Mouse (Mus musculus) c-Kit-positive CD71-positive TER-119-positive erythroid progenitor cells, embryonic 14.5 days (primary cell): ENCODE data around the gene Kcnj16.

Experiments
- DNase-seq: peaks from one replicate; pipeline ENCODE4 v3.0.0-alpha.2; 2013; ENCODE audit warnings: low spot score

The Kcnj16 gene

GRCm38 (mm10) chr11:110967762-110968135 is at the start of gene Kcnj16:
Gene Kcnj16, plus strand, starts transcription at chr11:110968033.
- no peak for DNase-seq

- DNase-seq: no peak
Observed at GRCm38 (mm10) chr11:110918808-110919465, 48.9 kb upstream of the Kcnj16 start.

- no peak for DNase-seq
Observed at GRCm38 (mm10) chr11:110935699-110936098, 32.1 kb upstream of the Kcnj16 start.

GRCm38 (mm10) chr11:110942280-110942679 is 25.6 kb upstream of the Kcnj16 start:
- no peak for DNase-seq

DNA sequence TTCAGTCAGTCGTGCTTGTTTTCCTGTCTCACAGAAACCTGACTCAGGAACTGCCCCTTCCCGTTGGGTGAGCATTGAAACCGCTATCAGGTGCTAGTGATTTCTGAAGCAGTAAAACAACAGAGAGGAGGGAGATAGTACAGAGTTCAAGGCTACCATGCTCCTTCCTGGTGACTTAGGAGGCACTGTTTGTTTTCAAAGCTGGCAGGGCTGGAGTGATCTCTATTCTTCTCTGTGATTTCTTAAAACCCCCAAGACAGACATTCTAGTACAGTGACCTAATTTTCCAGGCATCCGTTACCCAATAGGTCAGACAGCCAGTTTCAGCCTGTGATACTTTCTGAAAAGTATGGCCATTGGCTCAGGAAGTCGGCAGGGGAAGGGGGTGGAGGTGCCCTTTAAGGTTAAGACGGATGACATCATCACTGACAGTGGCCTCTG is 25.1 kb upstream of the Kcnj16 start:
- DNase-seq: no peak

DNA sequence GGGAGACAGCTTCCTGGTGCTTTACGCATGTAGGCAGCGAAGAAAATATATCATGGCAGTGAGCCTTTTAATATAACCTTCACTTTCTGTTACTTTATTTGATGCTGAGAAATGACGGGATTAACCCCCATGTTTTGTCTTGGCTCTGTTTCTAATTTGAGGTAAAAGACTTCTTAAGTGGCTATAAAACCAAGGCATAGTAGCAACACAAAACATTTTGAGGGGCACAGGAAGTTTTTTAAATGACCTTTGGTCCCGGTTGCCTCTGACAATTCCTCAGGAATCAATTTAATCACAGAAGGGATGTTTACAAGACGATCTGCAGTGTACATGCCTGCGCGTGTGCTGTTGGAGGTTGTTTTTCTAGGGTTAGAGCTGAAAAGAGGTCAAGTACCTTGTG is 11.2 kb upstream of the Kcnj16 start:
- no peak for DNase-seq

- no peak for DNase-seq
Observed at GRCm38 (mm10) chr11:110961592-110962021, 6.2 kb upstream of the Kcnj16 start.

DNA sequence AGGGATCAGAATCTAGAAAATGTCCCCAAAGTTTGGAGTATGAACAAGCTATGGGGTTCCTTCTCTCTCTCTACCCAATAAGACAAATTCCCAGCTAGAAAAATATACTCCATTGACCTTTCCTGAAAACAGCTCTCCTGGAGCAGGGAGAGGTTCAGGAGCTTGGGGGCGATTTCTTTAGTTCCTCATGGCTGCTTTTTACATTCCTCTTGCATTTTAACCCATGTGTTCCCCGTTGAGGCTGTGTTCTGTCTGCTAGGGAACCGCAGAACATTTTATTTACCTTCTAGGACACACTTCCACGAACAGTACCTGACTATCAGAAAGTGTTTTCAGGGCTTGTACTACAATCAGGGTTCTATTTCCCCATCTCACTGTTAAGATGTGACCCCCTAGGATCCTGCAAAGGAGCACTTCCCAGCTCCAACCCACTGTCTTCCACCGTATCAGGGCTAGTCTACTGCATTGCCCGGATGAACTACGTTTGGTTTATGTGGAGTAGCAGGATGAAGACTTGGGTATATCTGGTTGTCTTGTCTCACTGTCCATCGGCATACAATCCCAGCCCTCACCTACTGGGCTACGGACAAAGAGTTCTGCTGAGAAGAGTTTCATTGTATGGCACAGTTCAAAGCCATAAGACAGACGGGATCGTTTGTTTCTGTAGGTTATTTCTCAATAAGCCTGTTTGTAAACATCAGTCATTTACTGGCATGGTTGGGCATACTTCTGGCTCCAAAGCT is 643 bp upstream of the Kcnj16 start:
- no peak for DNase-seq

DNA sequence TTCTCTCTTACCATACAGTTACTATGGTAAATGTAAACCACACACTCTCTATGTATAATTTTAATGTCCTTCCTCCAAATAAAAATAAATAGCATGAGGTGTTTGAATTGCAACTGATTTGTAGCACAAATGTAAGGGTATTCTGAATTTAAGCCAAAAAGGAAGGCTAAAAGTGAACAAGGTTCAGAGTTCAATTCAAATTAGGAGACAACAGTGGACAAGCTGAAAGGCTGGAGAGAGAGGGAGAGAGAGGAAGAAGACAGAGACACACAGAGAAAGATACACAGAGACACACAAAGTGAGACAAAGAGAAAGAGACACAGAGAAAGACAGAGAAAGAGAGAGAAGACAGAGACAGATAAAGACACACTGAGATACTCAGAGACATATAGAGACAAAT is 1.1 kb downstream of the Kcnj16 start:
- no peak for DNase-seq

- no peak for DNase-seq
Observed at GRCm38 (mm10) chr11:110985508-110985907, 17.7 kb downstream of the Kcnj16 start.

GRCm38 (mm10) chr11:110985949-110986348 is 18.1 kb downstream of the Kcnj16 start:
- DNase-seq: no peak

GRCm38 (mm10) chr11:110993616-110994015 is 25.8 kb downstream of the Kcnj16 start:
- no peak for DNase-seq

GRCm38 (mm10) chr11:110997211-110997610 is 29.4 kb downstream of the Kcnj16 start:
- DNase-seq: no peak

DNA sequence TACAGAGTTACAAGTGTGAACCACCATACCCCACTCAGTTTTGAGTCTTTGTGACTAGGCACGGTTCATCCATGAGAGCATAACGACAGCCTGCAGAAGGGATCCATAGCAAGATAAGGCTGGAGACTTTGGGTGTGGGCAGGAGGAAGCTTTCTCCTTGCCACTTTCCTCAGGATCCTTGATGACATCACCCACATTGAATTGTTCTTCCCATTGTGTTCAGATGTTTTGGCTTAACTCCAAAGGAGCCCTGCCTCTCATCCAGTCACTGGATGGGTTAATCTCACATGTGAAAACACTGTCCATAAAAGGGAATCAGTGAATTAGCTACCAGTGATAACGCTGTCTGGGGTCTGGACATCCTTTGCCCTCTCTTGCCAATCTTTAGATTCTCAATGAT is 37.3 kb downstream of the Kcnj16 start:
- DNase-seq: no peak

DNA sequence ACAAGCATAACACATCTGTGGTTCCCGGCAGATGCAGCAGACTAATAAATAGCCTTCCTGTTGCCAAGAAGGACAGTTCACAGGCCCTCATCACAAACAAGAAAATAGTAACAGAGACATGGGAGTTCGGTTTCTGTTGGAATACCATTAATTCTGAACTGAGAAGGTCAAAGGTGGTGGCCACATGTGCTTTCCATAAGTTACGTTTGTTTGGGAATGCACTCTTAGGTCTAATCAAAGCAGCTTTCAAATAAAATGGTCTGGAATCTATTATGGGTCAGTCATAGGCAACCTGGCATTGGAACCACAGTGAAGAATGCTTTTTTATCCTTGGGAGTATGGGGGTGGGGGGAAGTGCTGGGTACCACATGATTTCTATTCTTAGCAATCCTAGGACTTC is 41.6 kb downstream of the Kcnj16 start:
- no peak for DNase-seq

GRCm38 (mm10) chr11:111016206-111016605 is 48.4 kb downstream of the Kcnj16 start:
- DNase-seq: no peak

DNA sequence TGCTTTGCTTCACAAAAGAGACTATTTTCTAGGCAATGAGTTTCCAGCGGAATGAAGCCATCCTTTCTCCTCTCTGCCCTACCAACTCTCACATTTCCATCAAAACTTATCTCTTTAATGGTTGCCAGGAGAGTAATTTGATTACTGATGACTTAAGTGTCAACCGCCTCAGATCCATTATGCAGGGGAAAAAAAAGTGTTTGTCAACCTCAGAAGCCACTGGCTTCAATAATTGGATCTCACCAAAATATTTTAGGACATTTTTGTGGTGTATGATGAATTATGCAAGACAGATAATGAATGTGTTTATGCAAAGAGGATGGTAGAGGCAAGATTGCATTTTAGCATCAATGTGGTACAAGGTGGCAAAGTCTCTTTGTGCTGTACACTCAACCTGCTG is 52.4 kb downstream of the Kcnj16 start:
- no peak for DNase-seq

DNA sequence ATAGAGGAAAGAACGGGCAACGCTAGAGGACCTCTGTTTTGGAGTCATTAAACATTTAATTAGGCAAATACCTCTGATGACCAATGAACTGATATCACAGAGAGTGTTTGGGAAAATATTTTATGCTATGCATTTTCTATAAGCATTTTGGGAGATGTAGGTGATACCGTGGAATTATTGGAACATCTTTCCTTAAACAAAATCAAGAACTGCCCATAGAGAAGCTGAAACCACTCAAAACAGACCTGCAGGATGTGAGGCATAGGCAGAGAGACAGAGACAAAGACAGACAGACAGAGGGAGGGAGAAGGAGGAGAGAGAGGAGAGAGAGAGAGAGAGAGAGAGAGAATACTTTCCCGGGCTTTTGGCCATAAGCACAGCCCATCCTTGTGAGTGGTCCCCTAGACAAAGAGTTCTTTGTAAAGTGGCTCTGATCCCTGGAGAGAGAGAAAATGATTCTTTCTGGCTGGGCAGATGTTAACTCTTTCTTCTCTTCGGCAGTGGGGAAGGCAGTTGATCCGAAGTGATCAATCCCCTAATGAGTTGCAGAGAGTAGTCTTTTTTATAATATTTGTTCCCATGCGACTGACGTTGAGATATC is 54.9 kb downstream of the Kcnj16 start:
- no peak for DNase-seq

DNA sequence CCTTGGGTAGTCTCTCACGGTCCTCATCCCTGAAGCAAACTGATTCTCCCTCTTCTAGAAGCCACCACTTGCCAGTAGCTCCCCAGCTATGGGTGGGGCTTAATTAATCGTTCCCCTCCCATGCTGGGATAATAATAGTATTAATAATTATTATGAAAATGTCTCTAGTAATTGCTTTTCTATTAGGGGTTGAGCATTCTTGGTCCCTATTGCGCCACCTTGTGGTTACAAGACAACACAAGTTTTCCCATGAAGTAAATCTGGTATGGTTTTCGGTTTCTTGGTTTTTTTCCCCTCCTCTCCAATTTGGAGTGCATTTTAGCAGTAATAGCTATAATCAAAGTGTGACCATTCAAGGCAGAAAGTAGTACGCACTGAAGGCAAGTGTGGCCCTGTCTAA is 74.3 kb downstream of the Kcnj16 start:
- no peak for DNase-seq

DNA sequence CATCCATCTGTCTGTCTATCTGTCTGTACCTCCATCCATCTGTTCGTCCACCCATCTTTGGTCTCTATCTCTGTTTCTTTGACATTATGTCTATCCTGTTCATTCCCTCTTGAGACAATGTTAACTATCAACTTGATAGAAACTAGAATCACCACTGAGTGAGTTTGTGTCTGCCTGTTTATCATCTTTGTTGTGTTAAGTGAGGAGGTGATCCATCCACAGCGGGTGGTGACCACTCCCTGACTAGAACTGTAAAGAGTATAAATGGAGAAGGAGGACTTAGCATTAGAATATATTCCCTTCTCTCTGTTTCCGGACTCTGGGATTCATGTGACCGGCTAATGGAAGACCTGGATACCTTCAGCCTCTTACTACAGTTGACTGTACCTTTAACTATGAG is 75.5 kb downstream of the Kcnj16 start:
- no peak for DNase-seq

DNA sequence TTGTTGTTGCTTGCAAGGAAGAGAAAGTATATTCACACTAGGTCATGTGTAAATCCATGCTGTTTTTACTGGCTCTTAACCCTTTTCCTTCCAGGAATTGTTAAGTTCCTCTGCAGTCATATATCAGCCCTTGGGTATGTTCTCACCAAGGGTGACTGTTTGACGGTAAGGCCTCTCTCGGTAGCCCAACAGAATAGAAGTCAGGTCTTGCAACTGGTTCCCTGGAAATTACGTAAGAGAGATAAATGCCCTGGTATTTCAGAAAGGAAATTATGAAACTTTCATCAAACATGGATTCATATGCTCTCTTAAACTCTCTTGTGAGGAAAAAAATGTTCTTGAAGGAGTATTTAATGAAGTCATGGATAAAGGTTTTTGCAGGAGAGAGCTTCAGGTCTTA is 86.4 kb downstream of the Kcnj16 start:
- DNase-seq: no peak

DNA sequence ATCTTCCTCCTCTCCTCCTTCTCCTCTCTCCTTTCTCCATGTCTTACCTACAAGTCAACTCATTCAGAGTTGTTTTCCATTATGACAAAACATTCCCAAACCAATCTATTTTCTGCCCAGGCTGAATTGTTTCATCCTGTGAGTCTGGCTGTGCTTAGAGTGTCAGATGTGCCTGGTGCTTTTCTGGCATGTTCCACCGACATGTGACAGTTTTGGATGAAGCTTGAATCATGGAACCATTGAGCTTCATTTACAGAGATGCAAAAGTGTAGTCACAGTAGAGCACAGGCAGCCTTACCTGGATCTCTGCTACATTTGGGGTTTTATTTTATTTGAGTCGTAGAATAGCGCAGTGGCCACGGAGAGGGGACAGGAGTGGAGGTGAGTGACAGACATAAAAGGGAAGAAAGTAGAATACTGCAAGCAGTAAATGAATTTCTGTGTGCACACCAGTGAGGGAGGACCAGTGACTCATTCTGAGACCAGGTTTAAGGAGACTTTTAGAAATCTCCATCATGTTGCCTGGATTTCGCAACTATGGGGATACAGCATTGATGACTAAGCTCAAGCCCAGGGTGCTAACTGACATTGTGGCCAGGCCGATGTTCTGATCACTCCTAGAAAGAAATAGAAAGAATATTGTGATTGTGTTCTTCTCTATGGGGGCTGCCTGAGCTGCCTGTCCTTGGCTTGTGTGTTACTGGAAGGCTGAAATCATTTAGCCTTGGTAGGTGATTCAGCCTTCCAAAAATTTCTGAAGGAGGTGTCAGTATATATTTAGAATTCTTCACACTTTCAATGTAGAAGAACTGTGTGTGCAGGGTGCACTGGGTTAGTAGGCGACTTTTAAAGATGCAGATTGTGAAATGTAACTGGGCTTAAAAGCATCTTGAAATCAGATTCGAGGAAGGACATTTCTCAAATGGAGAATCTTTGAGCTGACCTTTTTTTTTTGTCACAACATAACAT is 87.3 kb downstream of the Kcnj16 start:
- no peak for DNase-seq
